Mouse (Mus musculus): ENCODE measurements around the gene Synpr. TPM values are rescaled to one million over a fixed set of nuclear protein-coding genes. Genes with fewer than 3 reads are reported as not detected.

Synpr gene
- polyA plus RNA-seq, 1 experiment, result 0.36 TPM

GRCm38 (mm10) chr14:13262406-13262805 lies 22.2 kb upstream of the Synpr start:
- no peak overlapping the region for H3K27ac ChIP-seq (ENCODE audit: insufficient read depth, low read length)
- H3K9me3 ChIP-seq (replicated peaks; ENCODE audit: control insufficient read depth, insufficient read depth, low read length, poor library complexity, severe bottlenecking), result no peaks in the 10 kb centered on the region
- no peaks in the 10 kb centered on the region for H3K27me3 ChIP-seq (ENCODE audit: control insufficient read depth, insufficient read depth, low read length, poor library complexity, severe bottlenecking)
- H3K36me3 ChIP-seq (ENCODE audit: control insufficient read depth, insufficient read depth, low read length, poor library complexity, severe bottlenecking), result no peaks in the 10 kb centered on the region
- no peak overlapping the region for H3K4me3 ChIP-seq (ENCODE audit: low read depth, low read length)
- TF ChIP-seq CTCF (IDR thresholded peaks at IDR 0.05; ENCODE audit: low read depth, low read length), result no peak
- TF ChIP-seq EP300 (IDR thresholded peaks at IDR 0.05; ENCODE audit: insufficient read depth, low read depth, low read length), result no peak
- no peak for TF ChIP-seq POLR2A (IDR thresholded peaks at IDR 0.05; ENCODE audit: insufficient read depth, low read length)
- no peak overlapping the region for H3K9ac ChIP-seq (ENCODE audit: low read depth, poor library complexity, severe bottlenecking)
- no peaks in the 10 kb centered on the region for H3K4me1 ChIP-seq (ENCODE audit: control insufficient read depth, insufficient read depth, low read length)

DNA sequence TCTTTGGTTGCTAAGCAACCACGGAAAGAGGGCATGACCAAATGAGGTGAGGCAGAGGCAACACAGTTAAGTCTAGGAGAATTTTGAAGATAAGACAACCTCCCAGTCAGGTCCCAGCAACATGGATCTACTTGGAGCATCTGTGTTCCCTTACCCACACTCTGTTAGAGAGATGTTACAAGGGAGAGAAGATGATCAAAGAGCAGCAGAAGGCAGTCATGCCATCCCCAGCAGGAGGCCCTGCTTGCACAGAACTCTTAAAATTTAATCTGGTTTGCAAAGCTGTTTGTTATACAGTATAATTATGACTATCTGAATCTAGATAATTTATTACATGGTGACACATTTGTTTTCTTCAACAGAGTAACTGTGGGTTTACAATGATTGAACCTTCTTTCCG lies 18.2 kb upstream of the Synpr start:
- H3K9me3 ChIP-seq (replicated peaks; ENCODE audit: control insufficient read depth, insufficient read depth, low read length, poor library complexity, severe bottlenecking), result no peaks in the 10 kb centered on the region
- no peak overlapping the region for H3K27ac ChIP-seq (ENCODE audit: insufficient read depth, low read length)

GRCm38 (mm10) chr14:13267181-13267580 lies 17.4 kb upstream of the Synpr start:
- Histone ChIP-seq H3K9ac (ENCODE audit: low read depth, poor library complexity, severe bottlenecking) (no peak overlapping the region), H3K27ac (ENCODE audit: insufficient read depth, low read length) (no peak overlapping the region)
- TF ChIP-seq CTCF (IDR thresholded peaks at IDR 0.05; ENCODE audit: low read depth, low read length) (no peak), POLR2A (IDR thresholded peaks at IDR 0.05; ENCODE audit: insufficient read depth, low read length) (no peak)

More for the DNA sequence above, 18.2 kb upstream of the Synpr start:
- Histone ChIP-seq H3K9ac (ENCODE audit: low read depth, poor library complexity, severe bottlenecking) (no peak overlapping the region), H3K27me3 (ENCODE audit: control insufficient read depth, insufficient read depth, low read length, poor library complexity, severe bottlenecking) (no peaks in the 10 kb centered on the region), H3K4me3 (ENCODE audit: low read depth, low read length) (no peak overlapping the region), H3K4me1 (ENCODE audit: control insufficient read depth, insufficient read depth, low read length) (no peaks in the 10 kb centered on the region), H3K36me3 (ENCODE audit: control insufficient read depth, insufficient read depth, low read length, poor library complexity, severe bottlenecking) (no peaks in the 10 kb centered on the region)
- no peak for TF ChIP-seq CTCF (IDR thresholded peaks at IDR 0.05; ENCODE audit: low read depth, low read length)
- TF ChIP-seq POLR2A (IDR thresholded peaks at IDR 0.05; ENCODE audit: insufficient read depth, low read length), result no peak
- TF ChIP-seq EP300 (IDR thresholded peaks at IDR 0.05; ENCODE audit: insufficient read depth, low read depth, low read length), result no peak

GRCm38 (mm10) chr14:13283211-13283610 lies 1.4 kb upstream of the Synpr start:
- Histone ChIP-seq H3K27me3 (ENCODE audit: control insufficient read depth, insufficient read depth, low read length, poor library complexity, severe bottlenecking) (peaks cover 1% of the 10 kb centered on the region; the same call in 1 of the 2 replicates), H3K27ac (ENCODE audit: insufficient read depth, low read length) (no peak overlapping the region), H3K36me3 (ENCODE audit: control insufficient read depth, insufficient read depth, low read length, poor library complexity, severe bottlenecking) (no peaks in the 10 kb centered on the region), H3K4me3 (ENCODE audit: low read depth, low read length) (no peak overlapping the region), H3K4me1 (ENCODE audit: control insufficient read depth, insufficient read depth, low read length) (no peaks in the 10 kb centered on the region), H3K9me3 (replicated peaks; ENCODE audit: control insufficient read depth, insufficient read depth, low read length, poor library complexity, severe bottlenecking) (no peaks in the 10 kb centered on the region), H3K9ac (ENCODE audit: low read depth, poor library complexity, severe bottlenecking) (no peak overlapping the region)
- TF ChIP-seq POLR2A (IDR thresholded peaks at IDR 0.05; ENCODE audit: insufficient read depth, low read length) (no peak), EP300 (IDR thresholded peaks at IDR 0.05; ENCODE audit: insufficient read depth, low read depth, low read length) (no peak), CTCF (IDR thresholded peaks at IDR 0.05; ENCODE audit: low read depth, low read length) (no peak)

More at GRCm38 (mm10) chr14:13267181-13267580, 17.4 kb upstream of the Synpr start:
- no peaks in the 10 kb centered on the region for H3K36me3 ChIP-seq (ENCODE audit: control insufficient read depth, insufficient read depth, low read length, poor library complexity, severe bottlenecking)
- H3K9me3 ChIP-seq (replicated peaks; ENCODE audit: control insufficient read depth, insufficient read depth, low read length, poor library complexity, severe bottlenecking), result no peaks in the 10 kb centered on the region
- H3K4me1 ChIP-seq (ENCODE audit: control insufficient read depth, insufficient read depth, low read length), result no peaks in the 10 kb centered on the region
- no peak overlapping the region for H3K4me3 ChIP-seq (ENCODE audit: low read depth, low read length)
- no peaks in the 10 kb centered on the region for H3K27me3 ChIP-seq (ENCODE audit: control insufficient read depth, insufficient read depth, low read length, poor library complexity, severe bottlenecking)

- TF ChIP-seq EP300 (IDR thresholded peaks at IDR 0.05; ENCODE audit: insufficient read depth, low read depth, low read length) (no peak), CTCF (IDR thresholded peaks at IDR 0.05; ENCODE audit: low read depth, low read length) (no peak)
- Histone ChIP-seq H3K4me3 (ENCODE audit: low read depth, low read length) (0 out of 2 replicates have a peak overlapping the region, but pooled peaks have one; percentile 2), H3K36me3 (ENCODE audit: control insufficient read depth, insufficient read depth, low read length, poor library complexity, severe bottlenecking) (no peaks in the 10 kb centered on the region), H3K9ac (ENCODE audit: low read depth, poor library complexity, severe bottlenecking) (no peak overlapping the region), H3K4me1 (ENCODE audit: control insufficient read depth, insufficient read depth, low read length) (no peaks in the 10 kb centered on the region), H3K27ac (ENCODE audit: insufficient read depth, low read length) (no peak overlapping the region), H3K27me3 (ENCODE audit: control insufficient read depth, insufficient read depth, low read length, poor library complexity, severe bottlenecking) (peaks cover 1% of the 10 kb centered on the region; the same call in 1 of the 2 replicates), H3K9me3 (replicated peaks; ENCODE audit: control insufficient read depth, insufficient read depth, low read length, poor library complexity, severe bottlenecking) (no peaks in the 10 kb centered on the region)
These were observed 242 bp downstream of the Synpr start for GRCm38 (mm10) chr14:13284845-13285198.

DNA sequence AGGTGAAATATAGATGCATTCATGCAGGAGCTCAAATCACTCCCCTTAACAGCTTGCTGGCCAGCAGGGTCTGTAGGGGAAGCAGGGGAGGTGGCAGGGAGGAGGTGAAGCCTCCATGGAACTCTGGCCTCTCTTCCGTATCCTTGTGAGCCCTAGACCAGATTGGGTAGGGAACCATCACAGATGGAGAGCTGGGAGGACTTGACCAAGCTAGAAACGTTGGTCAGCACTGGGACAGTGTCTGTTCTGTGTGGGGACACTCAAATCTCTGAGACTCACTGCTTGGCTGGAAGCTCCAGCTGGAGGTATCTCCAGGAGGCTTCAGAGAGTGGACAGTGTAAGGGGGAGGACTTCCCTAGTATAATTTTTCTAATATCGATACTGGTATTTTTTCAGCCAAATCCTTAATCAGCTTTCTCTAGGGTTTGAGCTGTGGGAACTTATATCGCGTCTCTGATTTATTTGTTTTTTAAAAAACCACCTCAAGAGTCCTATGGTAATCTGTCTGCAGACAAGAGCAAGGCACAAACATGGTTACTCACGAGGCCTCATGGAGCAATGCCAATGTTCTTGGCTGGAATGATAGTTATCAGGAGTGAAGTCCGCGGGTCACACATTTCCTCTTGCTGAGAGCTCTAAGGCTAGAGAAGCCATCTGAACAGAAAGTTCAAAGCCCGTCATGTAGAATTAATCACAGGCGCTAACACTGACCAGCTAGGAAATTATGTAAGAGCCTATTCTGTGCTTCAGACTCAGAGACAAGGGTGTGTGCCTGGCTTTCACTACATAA lies 956 bp downstream of the Synpr start:
- Histone ChIP-seq H3K4me1 (ENCODE audit: control insufficient read depth, insufficient read depth, low read length) (no peaks in the 10 kb centered on the region), H3K9me3 (replicated peaks; ENCODE audit: control insufficient read depth, insufficient read depth, low read length, poor library complexity, severe bottlenecking) (no peaks in the 10 kb centered on the region), H3K27ac (ENCODE audit: insufficient read depth, low read length) (no peak overlapping the region), H3K9ac (ENCODE audit: low read depth, poor library complexity, severe bottlenecking) (no peak overlapping the region), H3K36me3 (ENCODE audit: control insufficient read depth, insufficient read depth, low read length, poor library complexity, severe bottlenecking) (no peaks in the 10 kb centered on the region), H3K4me3 (ENCODE audit: low read depth, low read length) (no peak overlapping the region), H3K27me3 (ENCODE audit: control insufficient read depth, insufficient read depth, low read length, poor library complexity, severe bottlenecking) (peaks cover 1% of the 10 kb centered on the region; the same call in 1 of the 2 replicates)
- TF ChIP-seq EP300 (IDR thresholded peaks at IDR 0.05; ENCODE audit: insufficient read depth, low read depth, low read length), result no peak
- no peak for TF ChIP-seq POLR2A (IDR thresholded peaks at IDR 0.05; ENCODE audit: insufficient read depth, low read length)
- no peak for TF ChIP-seq CTCF (IDR thresholded peaks at IDR 0.05; ENCODE audit: low read depth, low read length)
